Mouse (Mus musculus): ENCODE results near the gene Itga7.

DNA sequence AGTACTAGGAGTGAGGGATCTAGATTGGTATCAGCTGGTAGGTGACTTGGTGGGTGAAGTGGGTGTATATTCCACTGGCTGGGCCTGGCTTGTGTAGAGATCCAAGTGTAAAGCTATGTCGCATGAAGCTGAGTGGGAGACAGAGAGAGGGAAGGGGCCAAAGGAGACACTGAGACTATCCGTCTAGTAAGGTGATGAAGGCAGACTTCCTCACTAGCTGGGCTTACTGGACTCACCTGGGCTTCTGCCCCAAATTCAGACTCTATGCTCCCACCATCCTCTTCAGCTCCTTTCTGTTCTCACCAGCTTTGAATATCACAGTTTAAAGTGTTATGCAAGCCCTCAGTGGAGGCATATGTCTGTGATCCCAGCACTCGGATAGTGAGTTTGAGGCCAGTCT, 17.0 kb upstream of the Itga7 start:
- TF ChIP-seq CTCF (IDR thresholded peaks at IDR 0.05; ENCODE audit: low read depth), result no peak
- TF ChIP-seq EP300 (IDR thresholded peaks at IDR 0.05; ENCODE audit: low read depth), result no peak
